Mouse (Mus musculus) liver (tissue): ENCODE results near the gene Oscp1.
"Not testable (repeated sequence)": the region's sequence is repeated elsewhere in the genome, so short reads cannot be mapped to it uniquely, and the experiment has no call there.

Experiments used
- DNase-seq: peaks from one replicate; pipeline ENCODE4 v3.0.0-alpha.2; 2020; ENCODE audit warnings: mixed read lengths

The Oscp1 gene

DNA sequence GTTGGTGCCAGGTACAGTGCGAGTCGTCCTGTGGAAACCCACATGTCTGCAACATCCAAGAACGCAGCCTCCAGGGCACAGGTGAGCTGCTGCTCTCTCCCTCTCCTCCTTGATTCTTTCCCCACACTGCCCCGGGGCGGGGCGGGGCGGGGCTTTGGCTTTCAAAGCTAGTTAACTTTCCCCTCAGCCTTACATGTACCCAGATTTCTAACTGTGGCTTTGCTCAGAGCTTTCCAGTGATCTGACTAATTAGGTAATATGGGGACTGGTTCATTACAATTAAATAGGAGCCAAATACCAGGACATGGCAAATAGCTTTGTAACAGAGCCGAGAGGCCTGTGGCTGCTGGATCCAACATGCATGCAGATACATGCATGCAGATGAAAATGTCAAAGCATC lies 26.0 kb downstream of the Oscp1 start:
- DNase-seq, result no peak

DNA sequence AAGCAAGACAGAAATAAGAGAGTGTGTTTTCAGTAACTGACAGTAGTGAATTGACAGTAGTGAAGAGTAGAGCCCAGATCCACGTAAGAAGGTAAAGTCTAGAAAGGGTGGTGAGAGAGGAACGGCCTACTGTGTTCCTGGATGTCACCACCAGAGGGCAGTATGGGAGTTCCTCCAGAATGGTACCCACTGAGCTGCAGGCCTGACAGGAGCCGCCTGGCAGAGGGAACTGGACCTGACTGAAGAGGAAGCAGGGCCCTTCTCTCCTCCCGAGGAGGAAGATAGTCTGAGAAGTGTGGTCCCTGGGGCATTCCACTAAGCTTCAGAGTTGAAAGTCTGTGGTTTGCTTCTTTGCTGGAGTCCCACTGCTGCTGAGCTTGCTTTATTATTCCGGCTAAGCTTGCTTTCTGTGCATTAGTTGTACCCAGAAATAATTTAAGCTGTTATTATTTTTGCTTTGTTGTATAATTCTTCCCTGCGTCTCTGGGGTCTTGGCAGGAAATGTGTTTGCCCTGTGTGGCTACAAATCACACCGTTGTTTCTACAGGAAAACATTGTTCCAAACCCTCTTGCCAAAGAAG lies 27.7 kb downstream of the Oscp1 start:
- DNase-seq, result peak; percentile 87

DNA sequence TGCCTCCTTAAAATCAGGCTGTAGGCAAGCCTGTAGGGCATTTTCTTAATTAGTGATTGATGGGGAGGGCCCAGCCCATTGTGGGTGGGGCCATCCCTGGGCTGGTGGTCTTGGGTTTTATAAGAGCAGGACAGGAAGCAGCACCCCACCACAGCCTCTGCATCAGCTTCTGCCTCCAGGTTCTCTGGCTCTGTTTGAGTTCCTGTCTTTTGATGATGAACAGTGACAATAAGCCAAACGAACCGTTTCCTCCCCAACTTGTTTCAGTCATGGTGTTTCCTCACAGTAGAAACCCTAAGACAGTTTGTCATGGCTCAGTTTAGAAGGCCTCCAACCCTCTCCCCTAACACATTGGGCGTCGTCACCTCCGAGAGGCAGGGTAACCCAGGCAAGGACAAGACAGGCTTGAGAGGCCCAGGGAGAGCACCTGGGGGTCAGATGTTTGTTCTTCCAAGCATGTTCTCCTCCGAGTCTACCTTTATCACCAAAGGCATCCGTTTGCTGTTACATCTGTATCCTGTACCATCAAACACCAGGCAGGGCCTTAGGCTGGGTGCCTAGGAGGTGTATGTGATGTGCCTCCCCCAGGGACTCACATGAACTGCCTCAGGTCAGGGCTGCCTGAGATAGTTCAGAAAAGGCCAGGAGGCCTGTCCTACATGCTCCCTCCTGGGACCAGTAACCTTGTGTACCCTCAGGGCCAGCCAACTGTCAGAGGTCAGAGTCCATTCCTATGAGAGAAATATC lies 31.9 kb downstream of the Oscp1 start:
- no peak for DNase-seq

DNA sequence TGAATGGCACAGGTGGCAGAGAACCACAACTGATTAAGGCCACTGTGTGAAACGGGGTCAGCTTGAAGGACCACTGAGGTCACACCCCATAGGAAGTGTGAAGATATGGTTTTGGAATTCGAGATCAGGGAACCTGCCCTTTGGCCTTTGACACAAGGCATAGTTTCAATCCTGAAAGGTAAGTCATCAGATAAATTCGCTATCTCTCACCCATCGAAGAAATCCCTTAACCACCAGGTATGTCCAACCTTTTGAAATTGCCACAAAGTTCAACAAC lies 32.4 kb downstream of the Oscp1 start:
- DNase-seq, result no peak

DNA sequence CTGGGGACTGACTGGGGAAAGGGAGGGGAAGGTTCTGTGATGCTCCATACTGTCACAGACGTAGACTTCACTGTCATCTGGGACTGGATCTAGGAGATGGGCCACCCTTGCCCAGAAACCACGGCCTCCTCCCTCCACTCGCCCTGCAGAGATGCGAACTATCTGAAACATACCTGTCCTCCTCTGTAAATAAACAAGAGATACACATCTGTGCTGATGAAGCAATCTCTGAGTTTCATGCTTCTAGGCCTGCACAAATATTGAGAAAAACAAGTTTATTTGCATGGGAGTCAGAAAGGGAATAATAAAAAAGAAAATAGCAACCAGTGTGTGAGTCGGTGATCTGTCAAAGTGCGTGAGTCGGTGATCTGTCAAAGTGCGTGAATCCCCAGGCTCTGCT lies 33.5 kb downstream of the Oscp1 start:
- no peak for DNase-seq

DNA sequence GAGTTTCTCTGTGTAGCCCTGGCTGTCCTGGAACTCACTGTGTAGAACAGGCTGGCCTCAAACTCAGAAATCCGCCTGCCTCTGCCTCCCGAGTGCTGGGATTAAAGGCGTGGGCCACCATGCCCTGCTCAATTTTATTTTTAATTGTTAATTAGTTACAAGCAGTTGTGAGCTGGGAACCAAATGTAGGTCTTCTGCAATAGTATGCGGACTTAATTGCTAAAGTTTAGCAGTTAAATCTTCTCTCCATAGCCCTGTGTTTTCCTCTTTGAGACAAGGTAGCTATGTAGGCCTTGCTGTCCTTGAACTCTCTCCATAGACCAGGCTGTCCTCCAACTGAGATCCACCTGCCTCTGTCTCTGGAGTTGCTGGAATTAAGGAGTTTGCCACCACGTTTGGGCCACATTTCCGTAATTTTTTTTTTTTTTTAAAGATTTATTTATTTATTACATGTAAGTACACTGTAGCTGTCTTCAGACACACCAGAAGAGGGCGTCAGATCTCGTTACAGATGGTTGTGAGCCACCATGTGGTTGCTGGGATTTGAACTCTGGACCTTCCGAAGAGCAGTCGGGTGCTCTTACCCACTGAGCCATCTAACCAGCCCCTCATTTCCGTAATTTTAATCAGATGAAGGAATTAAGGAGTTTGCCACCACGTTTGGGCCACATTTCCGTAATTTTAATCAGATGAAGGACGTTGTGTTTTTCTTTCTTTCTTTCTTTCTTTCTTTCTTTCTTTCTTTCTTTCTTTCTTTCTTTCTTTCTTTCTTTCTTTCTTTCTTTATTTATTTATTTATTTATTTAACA lies 37.5 kb downstream of the Oscp1 start:
- not testable (repeated sequence) for DNase-seq

DNA sequence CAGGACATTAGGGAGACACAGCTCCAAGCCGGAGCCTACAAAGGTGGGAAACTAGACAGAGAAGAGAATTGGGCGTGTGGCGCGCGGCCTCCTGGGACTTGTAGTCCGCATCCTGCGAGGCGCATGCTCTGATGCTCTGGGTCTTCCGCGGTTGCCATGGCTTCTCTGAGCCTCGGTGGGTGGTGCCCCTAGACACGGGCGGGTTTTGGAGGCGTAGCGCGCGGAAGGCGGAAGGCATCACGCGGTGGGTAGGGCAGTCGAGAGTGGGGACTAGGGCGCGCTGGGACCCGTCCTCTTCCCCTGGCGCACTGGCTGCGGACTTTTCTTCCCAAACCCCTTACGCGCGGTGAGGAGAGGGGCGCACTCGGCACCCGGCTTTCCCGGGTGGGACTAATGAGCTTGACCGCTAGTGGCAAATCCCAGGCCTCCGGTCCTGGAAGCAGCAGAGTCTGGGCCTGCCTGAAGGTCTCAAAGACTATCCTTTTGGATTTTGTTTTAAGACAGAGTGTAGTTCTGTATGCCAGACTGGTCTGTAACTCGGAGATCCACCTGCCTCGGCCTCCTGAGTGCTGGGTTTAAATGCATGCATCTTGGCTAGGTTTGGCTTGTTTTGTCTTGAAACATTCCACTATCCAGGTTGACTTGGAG lies 38.2 kb downstream of the Oscp1 start, which contains the start of gene Lsm10:
Gene Lsm10 (plus strand): TSS at position 160 of the 648 bp plus-strand sequence.
- peak; percentile 97 for DNase-seq

DNA sequence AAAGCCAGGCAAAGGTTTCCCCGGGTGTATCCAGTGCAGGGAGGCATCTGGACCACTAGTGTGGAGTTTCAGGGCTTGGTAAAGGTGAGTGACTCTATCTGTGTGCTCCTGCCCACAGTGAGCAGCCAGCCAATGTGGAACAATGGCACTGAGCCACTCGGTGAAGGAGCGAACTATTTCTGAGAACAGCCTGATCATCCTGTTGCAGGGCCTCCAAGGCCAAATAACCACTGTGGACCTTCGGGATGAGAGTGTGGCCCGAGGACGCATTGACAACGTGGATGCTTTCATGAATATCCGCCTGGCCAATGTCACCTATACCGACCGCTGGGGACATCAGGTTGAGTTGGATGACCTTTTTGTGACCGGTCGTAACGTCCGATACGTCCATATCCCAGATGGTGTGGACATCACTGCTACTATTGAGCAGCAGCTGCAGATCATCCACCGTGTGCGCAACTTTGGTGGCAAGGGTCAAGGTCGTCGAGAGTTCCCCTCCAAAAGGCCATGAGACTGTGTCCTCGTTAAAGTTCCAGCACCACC lies 39.4 kb downstream of the Oscp1 start:
- DNase-seq, result no peak

DNA sequence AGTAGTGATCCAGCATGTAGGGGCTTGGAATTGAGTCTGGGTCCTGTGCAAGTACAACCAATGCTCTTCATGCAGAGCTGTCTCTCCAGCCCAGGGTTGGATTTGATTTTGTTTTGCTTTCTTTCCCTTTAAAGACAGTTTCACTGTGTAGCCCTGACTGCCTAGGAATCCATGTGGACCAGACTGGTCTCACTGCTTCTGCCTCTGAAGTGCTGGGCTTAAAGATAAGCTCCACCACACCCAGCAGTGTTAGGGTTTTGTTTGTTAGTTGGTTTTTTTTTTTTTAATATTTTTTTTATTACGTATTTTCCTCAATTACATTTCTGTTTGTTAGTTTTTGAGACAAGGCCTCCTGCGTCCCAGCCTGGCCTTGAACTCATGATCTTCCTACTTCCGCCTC lies 41.0 kb downstream of the Oscp1 start:
- peak; percentile 50 for DNase-seq

DNA sequence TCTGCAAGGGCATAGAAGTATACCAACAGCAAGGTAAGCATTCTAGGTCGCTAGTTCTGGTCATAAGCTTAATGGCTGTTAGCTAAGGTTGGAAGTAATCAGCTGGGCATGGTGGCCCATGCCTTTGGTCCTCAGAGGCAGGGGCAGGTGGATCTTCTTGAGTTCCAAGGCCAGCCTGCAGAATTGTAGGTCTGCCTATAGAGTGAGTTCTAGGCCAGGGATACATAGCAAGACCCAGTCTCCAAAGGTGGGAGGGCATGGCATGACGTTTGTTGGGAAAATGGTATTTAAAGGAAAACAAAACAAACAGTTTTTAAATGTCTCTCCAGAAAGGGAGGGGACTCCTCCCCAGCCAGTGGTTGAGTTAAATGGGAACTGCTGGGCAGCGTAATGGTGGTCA lies 42.4 kb downstream of the Oscp1 start:
- DNase-seq, result no peak

DNA sequence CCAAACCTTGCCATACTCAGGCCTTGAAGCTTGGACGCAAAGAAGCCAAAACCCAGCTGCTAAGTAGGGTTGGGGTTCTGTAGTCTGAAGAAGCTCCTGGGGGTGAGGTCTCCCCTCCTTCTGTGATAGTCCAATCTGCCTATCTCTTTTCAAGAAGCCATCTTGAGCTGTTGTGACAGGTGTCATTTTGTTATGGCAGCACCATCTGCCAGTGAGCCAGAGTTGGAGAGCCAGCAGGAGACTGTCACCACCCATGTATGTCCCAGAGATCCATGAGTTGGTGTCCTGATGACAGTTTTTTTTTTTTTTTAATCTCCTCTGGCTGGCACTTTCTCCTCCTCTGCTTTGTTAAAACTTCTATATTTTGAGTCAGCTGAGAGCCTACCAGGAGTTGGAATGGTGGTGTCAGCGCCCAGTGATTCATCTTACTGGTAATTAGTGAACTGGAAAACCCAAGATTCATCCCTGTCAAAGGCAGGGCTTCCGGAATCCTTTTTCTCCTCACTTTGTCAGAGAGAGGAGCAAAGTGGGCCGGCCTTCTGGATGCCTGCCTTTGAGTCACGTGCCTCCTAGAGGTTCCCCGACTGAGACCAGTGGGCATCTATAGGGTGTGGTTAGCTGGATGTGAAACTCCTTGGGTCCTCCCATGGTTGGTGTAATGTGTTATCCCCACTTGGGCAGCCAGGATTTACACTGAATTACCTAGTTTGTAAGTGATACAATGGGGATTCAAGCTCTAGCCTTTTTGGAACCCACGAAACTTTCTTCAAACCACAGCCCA lies 43.9 kb downstream of the Oscp1 start:
- DNase-seq, result peak; percentile 83

DNA sequence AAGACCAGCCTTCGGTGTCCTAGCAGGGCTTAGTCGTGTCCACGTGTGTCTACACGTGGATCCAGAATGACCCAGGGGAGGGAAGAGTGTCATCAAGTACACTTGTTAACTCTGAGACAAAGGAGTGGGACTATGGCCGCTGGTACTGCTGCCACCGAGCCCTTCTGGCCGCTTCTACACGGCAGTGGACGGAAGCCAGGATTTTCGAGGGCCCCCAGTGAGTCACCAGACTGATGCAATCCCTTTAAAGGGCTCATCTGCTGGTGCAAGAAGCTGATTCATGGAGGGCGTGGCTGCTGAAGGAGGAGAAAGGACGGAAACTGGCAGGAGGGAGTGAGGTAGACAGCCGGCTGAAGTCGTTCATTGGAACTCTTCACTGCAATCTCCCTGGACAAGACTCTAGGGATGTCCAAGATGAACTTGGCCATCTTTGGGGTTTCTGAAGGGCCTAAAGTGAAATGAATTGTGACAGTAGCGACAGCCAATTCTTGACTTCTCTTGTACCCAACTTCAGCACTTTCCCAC lies 44.8 kb downstream of the Oscp1 start:
- DNase-seq, result peak; percentile 93

DNA sequence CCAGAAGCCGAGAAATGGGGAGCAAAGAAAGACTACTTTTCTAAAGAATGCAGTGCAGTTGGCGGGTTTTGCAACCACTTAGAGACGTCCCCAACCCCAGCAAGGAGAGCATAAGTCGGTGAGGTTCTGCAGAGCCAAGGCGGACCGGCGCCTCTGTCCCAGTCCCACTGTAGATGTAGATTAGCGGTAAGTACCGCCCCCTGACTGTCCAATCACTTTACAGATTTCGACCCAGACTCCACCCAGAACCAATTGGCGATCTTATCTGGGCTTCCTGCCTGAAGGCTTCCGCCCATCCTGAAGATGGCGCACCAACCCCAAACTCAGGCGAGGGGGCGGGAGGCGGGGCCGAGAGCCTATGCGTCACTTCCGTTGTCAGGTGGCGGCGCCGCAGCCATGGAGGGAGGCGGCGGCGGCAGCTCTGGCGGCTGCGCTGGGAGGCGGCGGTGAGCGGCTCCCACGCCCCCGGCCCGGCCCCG lies 45.3 kb downstream of the Oscp1 start, which contains the start of gene Stk40:
Gene Stk40 (plus strand): TSS at position 368 of the 479 bp plus-strand sequence.
- peak; percentile 98 for DNase-seq

DNA sequence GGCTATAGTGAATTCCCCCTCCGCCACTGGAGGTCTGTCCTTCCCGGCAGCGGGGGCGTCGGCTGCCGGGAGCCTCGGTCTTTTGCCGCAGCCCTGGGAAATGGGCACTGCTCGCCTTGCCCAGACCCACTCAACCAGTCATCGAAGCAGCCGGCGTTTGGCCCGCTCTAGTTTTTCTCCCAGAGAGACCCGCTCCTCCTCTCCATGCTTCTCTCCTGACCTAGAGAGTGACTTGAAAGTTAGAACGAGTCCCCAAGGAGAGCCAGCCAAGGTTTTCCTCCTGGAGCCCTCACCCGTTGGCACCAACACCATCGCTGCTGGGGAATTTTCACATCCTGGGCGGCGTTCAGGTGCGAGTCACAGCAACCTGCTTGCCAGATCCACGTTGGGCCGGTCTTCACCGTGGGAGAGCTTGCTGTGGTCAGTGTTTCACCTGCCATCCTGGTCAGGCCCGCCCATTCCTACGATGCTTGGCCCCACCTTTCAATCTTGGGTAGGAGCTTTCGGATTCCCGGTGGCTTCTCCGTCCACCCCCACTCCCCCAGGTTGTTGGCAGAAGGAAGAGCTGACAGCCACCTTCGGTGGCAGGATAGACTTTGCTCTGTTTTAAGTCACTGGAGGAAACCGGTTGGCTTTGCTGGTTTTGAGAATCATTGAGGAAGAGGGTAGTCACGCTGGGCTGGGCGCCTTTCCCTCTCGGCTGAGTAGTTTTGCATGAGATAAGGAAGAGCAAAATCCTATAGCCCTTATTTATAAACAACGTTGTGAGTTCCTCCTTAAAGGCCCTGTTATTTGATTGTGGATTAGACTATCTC lies 46.1 kb downstream of the Oscp1 start:
- DNase-seq, result peak; percentile 52

DNA sequence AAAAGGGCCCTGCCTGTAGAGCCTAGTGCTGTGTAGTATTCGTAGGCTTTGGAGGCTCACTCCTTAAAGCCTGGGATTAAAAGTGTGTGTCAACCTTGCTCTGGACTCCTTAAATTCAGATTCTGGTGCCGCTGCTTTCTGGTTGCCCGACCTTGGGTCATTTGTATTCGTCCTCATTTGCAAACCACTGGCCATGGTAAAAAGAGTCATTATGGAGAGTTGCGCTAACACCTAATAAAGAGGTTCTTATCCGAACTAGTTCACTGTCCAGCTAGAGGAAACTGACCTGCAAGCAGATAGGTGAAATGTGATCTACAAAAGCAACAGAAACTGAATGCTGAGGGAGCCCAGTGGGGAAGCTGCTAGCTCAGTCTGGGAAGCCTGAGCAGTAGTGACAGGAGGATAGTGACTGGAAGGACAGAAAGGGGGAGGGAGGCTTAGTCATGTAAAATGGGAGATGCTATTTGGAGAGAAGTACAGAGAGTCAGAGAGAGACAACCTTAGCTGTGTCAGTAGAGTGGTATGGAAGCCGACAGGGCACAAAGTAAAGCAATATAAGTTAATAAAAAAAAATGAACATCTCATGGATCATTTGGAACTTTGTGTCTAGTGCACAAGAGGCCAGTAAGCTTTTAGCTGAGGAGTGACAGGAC lies 46.9 kb downstream of the Oscp1 start:
- DNase-seq, result no peak

DNA sequence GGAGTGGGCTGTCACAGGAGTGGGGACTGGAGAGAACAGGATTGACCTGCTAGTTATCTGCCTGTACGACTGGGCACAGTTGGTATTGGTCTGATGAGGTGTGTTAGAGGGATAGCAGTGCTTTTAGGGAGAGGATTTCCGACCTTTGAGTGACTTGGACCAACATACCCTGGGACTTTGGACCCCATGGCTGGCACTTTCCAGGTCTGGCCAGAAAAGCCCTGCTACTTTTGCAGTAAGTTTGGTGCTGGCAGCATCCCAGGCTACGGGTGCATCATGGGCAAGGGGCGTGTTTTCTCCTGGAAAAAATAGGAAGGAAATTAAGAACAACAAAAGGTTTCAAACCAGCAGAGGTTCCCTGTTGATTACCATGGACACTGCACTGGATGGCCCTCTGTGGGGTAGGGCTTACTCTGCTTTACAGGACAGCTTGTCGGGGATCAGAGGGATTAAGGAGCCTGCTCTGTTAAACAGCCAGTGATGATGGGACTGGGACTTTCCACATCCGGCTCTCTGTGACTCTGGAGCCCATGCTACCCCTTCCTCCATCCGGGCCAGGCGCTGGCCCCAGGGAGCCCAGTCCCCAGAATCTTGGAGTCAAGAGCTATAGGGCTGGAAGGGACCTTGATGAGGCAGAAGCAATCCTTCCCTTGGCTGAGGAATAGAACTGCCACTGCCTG lies 49.8 kb downstream of the Oscp1 start:
- DNase-seq, result no peak

DNA sequence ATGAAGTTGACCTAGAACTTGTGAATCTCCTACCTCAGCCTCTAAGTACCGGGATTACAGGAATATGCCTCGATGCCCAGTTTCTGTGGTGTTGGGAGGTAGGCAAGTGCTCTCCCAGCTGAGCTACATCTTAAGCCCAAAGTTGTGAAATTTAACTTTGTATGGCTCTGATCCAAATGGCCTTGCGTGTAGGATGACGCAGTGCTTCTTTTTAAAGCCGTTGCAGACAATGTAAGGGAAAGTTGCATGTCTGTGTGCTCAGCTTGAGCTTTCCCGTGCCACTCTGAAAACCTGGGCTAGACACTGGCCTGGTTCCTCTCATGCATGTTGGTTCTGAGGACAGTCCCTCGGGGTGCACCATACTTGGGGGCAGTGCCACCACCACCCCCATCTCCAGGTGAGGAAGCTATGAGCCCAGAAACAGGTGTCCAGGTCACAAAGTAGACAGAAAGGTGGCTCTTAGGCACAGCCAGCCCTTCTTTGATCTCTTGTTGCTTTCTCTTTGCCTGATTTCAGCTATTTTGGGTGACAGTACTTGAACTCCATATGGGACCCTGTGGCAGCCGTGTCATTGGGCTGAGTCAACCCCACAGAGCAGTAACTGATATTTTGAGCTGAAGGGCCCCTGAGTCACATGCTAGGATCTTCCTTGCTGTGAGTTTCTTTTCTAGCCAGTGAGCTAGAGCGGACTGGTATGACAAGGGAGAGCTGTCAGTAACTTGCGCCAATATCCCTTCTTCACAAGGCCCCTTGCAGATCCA lies 51.4 kb downstream of the Oscp1 start:
- no peak for DNase-seq

DNA sequence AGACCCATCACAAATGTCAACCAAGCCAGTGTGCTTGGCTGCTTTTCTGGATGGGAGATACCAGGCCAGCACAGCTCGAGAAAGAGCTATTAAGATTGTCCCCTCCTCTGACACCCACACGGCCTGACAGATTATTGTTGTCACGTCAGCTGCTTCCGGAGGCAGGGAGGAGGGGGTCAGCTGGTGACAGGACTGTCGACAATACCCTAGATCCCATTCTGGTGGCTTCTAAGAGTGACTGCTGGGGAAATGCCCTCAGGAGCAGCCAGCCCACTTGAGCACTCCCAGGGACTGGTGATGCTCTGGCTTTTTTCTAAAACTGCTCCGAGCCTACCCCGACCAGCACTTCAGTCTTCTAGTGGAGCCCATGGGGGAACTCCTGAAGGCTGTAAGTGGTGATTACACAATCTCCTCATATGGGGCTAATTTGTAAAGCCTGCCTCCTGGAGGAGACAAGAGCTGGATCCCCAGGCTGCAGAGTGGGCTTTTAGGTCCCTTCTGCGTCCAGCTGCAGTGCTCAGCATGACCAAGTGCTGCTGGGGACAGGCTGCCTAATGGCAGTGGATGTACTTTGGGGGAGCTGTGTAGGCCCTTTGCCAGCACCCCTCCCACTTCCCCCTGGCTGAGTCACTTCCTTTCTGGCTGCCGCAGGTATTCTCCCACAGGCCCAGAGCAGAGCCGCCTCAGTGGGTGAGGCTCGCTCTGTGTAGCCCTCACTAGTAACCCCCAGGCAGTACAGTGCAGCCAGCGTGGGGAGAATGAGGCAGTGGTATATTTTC lies 52.2 kb downstream of the Oscp1 start:
- DNase-seq, result peak; percentile 53
